Mouse (Mus musculus) forebrain, postnatal 0 days (tissue): ENCODE results near the gene Trmt44. TPM values are rescaled to one million over a fixed set of nuclear protein-coding genes. Genes with fewer than 3 reads are reported as not detected.

Experiments used
- ATAC-seq: fragments of 200-750 bp; cut with Nextera tagmentation; 2 replicates; pipeline ENCODE4 v1.8.0; 2017; ENCODE audit warnings: mild to moderate bottlenecking, moderate library complexity
- DNase-seq: peaks from one replicate; pipeline ENCODE4 v3.0.0-alpha.2; 2015
- H3K27ac ChIP-seq: fragments of 300-500 bp; sonication (generic); 2 replicates; pipeline ENCODE4 v1.5.1; 2014; ENCODE audit warnings: low read depth, mild to moderate bottlenecking, antibody characterized with exemption, low read length, moderate library complexity, mixed read lengths
- H3K27me3 ChIP-seq: fragments of 300-500 bp; sonication (generic); 2 replicates; pipeline ENCODE4 v1.6.1; 2014; ENCODE audit warnings: mild to moderate bottlenecking, low read length, mixed read lengths; ENCODE audit not compliant: insufficient read depth
- H3K36me3 ChIP-seq: fragments of 300-500 bp; sonication (generic); 2 replicates; pipeline ENCODE4 v1.6.1; 2014; ENCODE audit warnings: mild to moderate bottlenecking, moderate library complexity; ENCODE audit not compliant: insufficient read depth
- H3K4me1 ChIP-seq: fragments of 300-500 bp; sonication (generic); 2 replicates; pipeline ENCODE4 v1.6.1; 2014; ENCODE audit warnings: antibody characterized with exemption; ENCODE audit not compliant: insufficient read depth
- H3K4me2 ChIP-seq: fragments of 300-500 bp; sonication (generic); 2 replicates; pipeline ENCODE4 v1.6.1; 2014; ENCODE audit warnings: low read depth, mild to moderate bottlenecking, moderate library complexity
- H3K4me3 ChIP-seq: fragments of 300-500 bp; sonication (generic); 2 replicates; pipeline ENCODE4 v1.5.1; 2014; ENCODE audit warnings: low read depth, low read length, mixed read lengths
- H3K9ac ChIP-seq: fragments of 300-500 bp; sonication (generic); 2 replicates; pipeline ENCODE4 v1.6.1; 2014; ENCODE audit warnings: mild to moderate bottlenecking
- H3K9me3 ChIP-seq: fragments of 300-500 bp; sonication (generic); 2 replicates; pipeline ENCODE4 v1.6.1; 2016; ENCODE audit warnings: low read length
- CTCF ChIP-seq: sonication (generic); IDR thresholded peaks from 2 replicates; pipeline ENCODE4 v1.5.1; 2016; ENCODE audit warnings: antibody characterized with exemption, control low read depth, low read depth
- WGBS: fragments of 180-500 bp; shearing (Covaris S2); extraction: QIAGEN DNeasy Blood & Tissue Kit; methylation state at CpG from one replicate; pipeline ENCODE4 v1.1.7; 2014; 5-methylcytosine and 5-hydroxymethylcytosine counted together
- polyA plus RNA-seq: library from polyadenylated mRNA; unstranded; fragments of >200 nt; fragmentation: Nextera tagmentation; extraction: Ambion mirVana; gene quantifications from 2 replicates; pipeline ENCODE4 v1.2.1, GENCODE M21; 2015
- total RNA-seq: library from RNA; depleted of rRNA; stranded (reverse); fragments of >200 nt; gene quantifications from 2 replicates; pipeline ENCODE4 v1.2.3, GENCODE M21; 2014; rRNA removed

Gene Trmt44
- 10.6 and 12.3 TPM in 2 replicates for total RNA-seq
- polyA plus RNA-seq: 2.7 and 3.5 TPM in 2 replicates

DNA sequence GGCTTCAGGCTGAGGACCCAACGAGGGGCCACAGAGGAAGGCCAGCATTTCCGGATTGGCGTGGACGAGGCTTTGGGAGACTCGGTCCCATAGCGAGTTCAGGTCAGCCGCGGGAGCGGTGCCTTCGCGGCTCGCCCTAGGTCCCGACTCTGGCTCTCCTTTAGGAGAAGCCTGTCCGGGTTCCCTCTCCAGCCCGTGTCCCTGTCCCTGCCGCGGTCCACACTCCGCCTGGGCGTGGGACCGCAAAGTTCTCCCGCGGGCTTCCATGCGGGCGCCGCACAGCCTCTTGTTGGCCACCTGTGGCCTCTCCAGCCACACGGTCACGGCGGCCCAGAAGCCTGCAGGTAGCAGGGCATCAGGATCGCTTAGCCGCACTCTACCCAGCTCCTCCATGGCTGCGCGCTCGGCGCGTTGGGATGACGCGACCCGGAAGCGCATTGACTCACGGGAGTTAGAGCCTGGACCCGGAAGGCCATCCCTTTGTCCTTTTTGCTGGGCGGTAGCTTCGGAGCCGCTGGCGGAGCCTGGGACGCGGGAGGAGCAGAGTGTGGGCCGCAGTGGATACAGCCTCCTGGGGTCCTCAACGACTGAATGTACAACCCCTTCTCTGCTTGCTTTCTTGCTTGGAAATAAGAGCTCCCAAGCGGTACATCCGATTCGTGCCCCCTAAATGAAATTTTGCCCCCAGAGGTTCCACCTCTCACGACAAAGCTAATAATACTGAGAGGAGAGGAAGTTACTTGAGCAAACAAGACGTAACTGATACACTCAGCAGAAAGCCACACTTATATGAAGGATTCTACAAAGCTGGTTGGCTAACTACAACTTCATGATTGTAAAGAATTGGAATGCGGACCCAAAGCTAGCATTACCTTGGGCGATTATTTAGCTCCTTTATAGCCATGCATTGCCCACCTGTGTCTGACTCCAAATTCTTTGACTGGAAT is at the start of gene Trmt44:
Trmt44 (minus strand) TSS at position 418 of the 947 bp plus-strand sequence.
- no peaks in the 10 kb centered on the region for H3K27me3 ChIP-seq
- peak within 1 kb of the TSS; percentile 91 for H3K27ac ChIP-seq
- H3K36me3 ChIP-seq: peaks cover 24% of the 10 kb centered on the region
- peak; percentile 99 for ATAC-seq
- peak within 1 kb of the TSS; percentile 77 for H3K9ac ChIP-seq
- 7% methylated on average over 56 of the region's 56 CpGs for WGBS
- no peak for TF ChIP-seq CTCF
- H3K4me1 ChIP-seq: peaks cover 10% of the 10 kb centered on the region
- H3K9me3 ChIP-seq: no peaks in the 10 kb centered on the region
- peak within 1 kb of the TSS; percentile 97 for H3K4me2 ChIP-seq
- DNase-seq: peak; percentile 93
- H3K4me3 ChIP-seq: peak within 1 kb of the TSS; percentile 99

DNA sequence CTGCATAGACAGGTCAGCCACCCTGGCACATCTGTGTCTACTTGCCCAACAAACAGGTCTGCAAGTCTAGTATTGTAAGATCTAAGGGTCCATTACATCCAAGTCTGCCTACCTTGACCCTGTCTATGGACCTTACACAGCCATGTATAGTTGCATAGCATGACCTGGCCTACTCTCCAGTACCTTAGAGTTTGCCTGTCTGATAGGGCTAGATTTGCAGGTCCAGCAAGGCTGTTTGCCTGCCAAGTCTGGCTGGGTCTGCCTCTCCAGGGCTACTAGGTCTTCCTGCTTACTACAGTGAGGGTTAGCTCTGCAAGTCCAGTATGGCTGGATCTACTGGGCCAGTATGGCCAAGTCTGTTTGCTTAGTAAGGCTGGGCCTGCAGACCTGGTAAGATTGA is 49.0 kb upstream of the Trmt44 start:
- H3K27me3 ChIP-seq: no peaks in the 10 kb centered on the region
- TF ChIP-seq CTCF: no peak
- no peak overlapping the region for H3K4me2 ChIP-seq
- no peaks in the 10 kb centered on the region for H3K9me3 ChIP-seq
- H3K36me3 ChIP-seq: no peaks in the 10 kb centered on the region
- ATAC-seq (no peak), DNase-seq (no peak)
- H3K4me1 ChIP-seq: no peaks in the 10 kb centered on the region
- H3K27ac ChIP-seq: no peak overlapping the region
- H3K4me3 ChIP-seq: no peak overlapping the region
- H3K9ac ChIP-seq: no peak overlapping the region

DNA sequence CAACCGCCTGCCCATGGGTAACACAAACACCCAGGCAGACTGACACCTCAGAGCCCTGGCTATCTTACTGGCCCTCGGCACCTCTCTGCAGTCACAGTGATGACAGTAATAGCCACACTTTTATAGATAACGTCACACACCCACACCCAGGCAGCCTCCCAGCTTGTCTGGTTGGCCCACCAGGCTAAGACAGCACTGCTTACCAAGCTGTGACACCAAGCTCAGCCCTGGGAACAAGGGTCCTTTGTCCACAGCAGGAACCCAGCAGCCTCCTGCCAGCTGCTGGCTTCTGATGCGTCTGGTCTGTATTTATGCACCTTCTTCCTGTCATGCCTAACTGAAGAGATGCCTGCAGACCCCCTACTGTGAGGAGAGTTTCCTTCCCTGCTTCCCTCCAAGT is 46.2 kb upstream of the Trmt44 start:
- Histone ChIP-seq H3K36me3 (no peaks in the 10 kb centered on the region), H3K27ac (no peak overlapping the region), H3K9me3 (no peaks in the 10 kb centered on the region), H3K9ac (no peak overlapping the region), H3K4me2 (no peak overlapping the region), H3K4me3 (no peak overlapping the region), H3K4me1 (no peaks in the 10 kb centered on the region), H3K27me3 (no peaks in the 10 kb centered on the region)
- ATAC-seq (no peak), DNase-seq (no peak)
- TF ChIP-seq CTCF: no peak
- 48% methylated on average over 4 of the region's 4 CpGs for WGBS

DNA sequence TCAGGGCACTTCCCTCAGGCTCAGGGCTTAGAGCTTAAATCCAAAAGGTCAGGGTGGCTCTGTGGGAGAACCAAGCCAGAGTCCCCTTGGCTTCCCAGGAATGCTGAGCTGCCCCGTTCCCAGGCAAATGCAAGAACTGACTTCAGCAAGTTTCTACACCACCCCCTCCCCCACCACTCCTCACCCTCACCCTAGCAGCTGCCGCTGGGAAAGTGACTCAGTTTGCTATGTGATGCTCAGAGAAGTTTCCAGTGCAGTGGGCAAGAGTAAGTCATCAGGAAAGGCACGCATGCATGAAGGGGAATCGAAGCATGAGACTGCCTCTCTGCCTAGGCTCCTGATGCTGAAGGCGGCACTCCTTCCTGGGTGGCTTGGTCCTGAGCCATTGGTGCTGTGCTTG is 42.1 kb upstream of the Trmt44 start:
- no peak for TF ChIP-seq CTCF
- Histone ChIP-seq H3K4me3 (no peak overlapping the region), H3K9ac (no peak overlapping the region), H3K27me3 (no peaks in the 10 kb centered on the region), H3K36me3 (0 out of 2 replicates have a peak, but pooled peaks cover 4% of the 10 kb centered on the region), H3K9me3 (no peaks in the 10 kb centered on the region), H3K27ac (no peak overlapping the region), H3K4me2 (no peak overlapping the region), H3K4me1 (no peaks in the 10 kb centered on the region)
- DNase-seq (peak; percentile 5), ATAC-seq (no peak)
- WGBS: 39% methylated on average over 5 of the region's 5 CpGs

DNA sequence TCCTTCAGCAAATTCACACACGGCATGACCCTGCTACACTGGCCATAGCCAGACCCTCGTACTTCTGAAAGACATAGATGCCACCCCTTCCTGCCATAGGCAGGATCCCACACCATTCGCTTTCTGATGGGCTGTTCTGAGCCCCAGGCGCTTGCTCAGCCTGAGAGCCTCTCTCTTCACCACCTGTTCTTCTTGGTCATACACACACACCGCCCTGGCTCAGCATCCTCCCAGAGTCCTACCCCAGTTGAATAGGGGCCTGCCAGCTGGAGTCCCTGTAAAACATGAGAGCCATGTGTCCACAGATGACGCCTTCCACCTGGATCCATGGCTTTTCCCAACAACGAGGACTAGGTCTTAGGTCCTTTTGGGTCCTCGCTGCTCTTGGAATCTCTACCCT is 37.9 kb upstream of the Trmt44 start:
- no peak overlapping the region for H3K4me3 ChIP-seq
- no peak for TF ChIP-seq CTCF
- H3K27ac ChIP-seq: no peak overlapping the region
- H3K36me3 ChIP-seq: 0 out of 2 replicates have a peak, but pooled peaks cover 4% of the 10 kb centered on the region
- H3K4me2 ChIP-seq: no peak overlapping the region
- 89% methylated on average over 8 of the region's 8 CpGs for WGBS
- H3K9ac ChIP-seq: no peak overlapping the region
- H3K9me3 ChIP-seq: no peaks in the 10 kb centered on the region
- ATAC-seq: no peak
- no peaks in the 10 kb centered on the region for H3K27me3 ChIP-seq
- DNase-seq: no peak
- peaks cover 3% of the 10 kb centered on the region; the same call in 1 of the 2 replicates for H3K4me1 ChIP-seq

DNA sequence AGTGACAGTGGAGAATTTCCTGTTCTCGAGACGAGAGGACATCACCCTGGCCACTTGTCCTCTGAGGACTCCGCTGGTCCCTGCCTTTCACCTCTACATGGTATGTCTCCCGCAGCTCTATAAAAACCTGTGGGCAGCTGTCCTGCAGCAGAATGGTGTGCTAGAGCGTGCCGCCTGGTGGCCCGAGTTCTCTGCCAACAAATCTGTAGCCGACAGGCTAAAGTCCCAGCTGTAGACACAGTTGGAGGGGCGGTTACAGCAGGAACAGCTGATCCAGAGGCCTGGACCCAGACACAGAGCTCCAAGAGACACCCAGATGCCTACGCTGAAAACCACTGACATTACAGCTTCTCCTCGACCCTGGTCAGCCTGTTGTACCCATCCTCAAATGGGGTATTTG is 37.0 kb upstream of the Trmt44 start:
- Histone ChIP-seq H3K4me3 (no peak overlapping the region), H3K27me3 (no peaks in the 10 kb centered on the region), H3K27ac (no peak overlapping the region), H3K4me1 (peaks cover 3% of the 10 kb centered on the region; the same call in 1 of the 2 replicates), H3K9me3 (no peaks in the 10 kb centered on the region), H3K9ac (no peak overlapping the region), H3K4me2 (no peak overlapping the region), H3K36me3 (0 out of 2 replicates have a peak, but pooled peaks cover 4% of the 10 kb centered on the region)
- TF ChIP-seq CTCF: no peak
- DNase-seq (no peak), ATAC-seq (no peak)
- WGBS: 87% methylated on average over 11 of the region's 11 CpGs

DNA sequence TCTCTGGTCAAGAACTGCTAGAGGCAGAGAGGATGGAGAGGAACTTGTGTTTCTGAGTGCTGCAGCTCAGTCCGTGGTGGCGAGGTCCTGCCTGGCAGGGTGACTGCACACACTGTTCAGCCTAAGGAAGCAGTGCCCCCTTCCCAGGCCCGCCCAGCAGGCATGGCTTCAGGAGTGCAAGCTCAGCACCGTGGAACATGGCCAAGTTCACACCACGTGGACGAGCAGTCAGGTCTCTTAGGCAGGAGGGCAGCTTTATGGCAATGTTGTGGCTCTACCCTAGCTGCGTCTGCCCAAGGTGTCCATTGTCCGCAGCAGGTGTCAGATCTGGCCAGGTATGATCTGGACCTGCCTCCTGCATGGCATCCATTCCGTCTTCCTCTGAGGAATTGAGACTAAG is 36.3 kb upstream of the Trmt44 start:
- Histone ChIP-seq H3K9ac (no peak overlapping the region), H3K9me3 (no peaks in the 10 kb centered on the region), H3K4me1 (peaks cover 3% of the 10 kb centered on the region; the same call in 1 of the 2 replicates), H3K36me3 (0 out of 2 replicates have a peak, but pooled peaks cover 4% of the 10 kb centered on the region), H3K4me3 (no peak overlapping the region), H3K27ac (no peak overlapping the region), H3K4me2 (no peak overlapping the region), H3K27me3 (no peaks in the 10 kb centered on the region)
- WGBS: 78% methylated on average over 9 of the region's 9 CpGs
- no peak for TF ChIP-seq CTCF
- DNase-seq (no peak), ATAC-seq (no peak)
